Mouse (Mus musculus) heart, embryonic 14.5 days (tissue): ENCODE data around the gene Acsl1. TPM values are rescaled to one million over a fixed set of nuclear protein-coding genes. Genes with fewer than 3 reads are reported as not detected.
"Not testable (repeated sequence)": the region's sequence is repeated elsewhere in the genome, so short reads cannot be mapped to it uniquely, and the experiment has no call there.

Experiments
- ATAC-seq: fragments of 200-750 bp; cut with Nextera tagmentation; 2 replicates; pipeline ENCODE4 v1.8.0; 2017; ENCODE audit warnings: low read depth, moderate TSS enrichment; ENCODE audit not compliant: insufficient number of reproducible peaks, insufficient read depth, low FRiP score
- H3K27ac ChIP-seq, 2 experiments: fragments of 200-500 bp in 1 of 2; fragments of 300-500 bp in 1 of 2; sonication (generic) in 1 of 2; replicated peaks in 1 of 2; 2 replicates each; pipeline ENCODE4 v1.5.1; 2012 to 2014; ENCODE audit warnings: low read depth in 2 of 2, low read length in 2 of 2, control low read depth in 1 of 2, mild to moderate bottlenecking in 1 of 2, mixed read lengths in 1 of 2; ENCODE audit not compliant: control insufficient read depth in 1 of 2, insufficient read depth in 1 of 2
- H3K27me3 ChIP-seq: fragments of 300-500 bp; sonication (generic); 2 replicates; pipeline ENCODE4 v1.6.1; 2014; ENCODE audit warnings: mild to moderate bottlenecking, low read length, control low read depth; ENCODE audit not compliant: control insufficient read depth, insufficient read depth
- H3K36me3 ChIP-seq: fragments of 300-500 bp; sonication (generic); 2 replicates; pipeline ENCODE4 v1.6.1; 2014; ENCODE audit warnings: mild to moderate bottlenecking, control low read depth, low read length, mixed read lengths; ENCODE audit not compliant: control insufficient read depth, insufficient read depth
- H3K4me1 ChIP-seq, 2 experiments: fragments of 200-500 bp in 1 of 2; fragments of 300-500 bp in 1 of 2; sonication (generic) in 1 of 2; 2 replicates each; pipeline ENCODE4 v1.6.1; 2012 to 2014; ENCODE audit warnings: low read length in 2 of 2, control low read depth in 1 of 2, mixed read lengths in 1 of 2; ENCODE audit not compliant: control insufficient read depth in 2 of 2, insufficient read depth in 2 of 2
- H3K4me2 ChIP-seq: fragments of 300-500 bp; sonication (generic); 2 replicates; pipeline ENCODE4 v1.6.1; 2014; ENCODE audit warnings: mild to moderate bottlenecking, low read length
- H3K4me3 ChIP-seq, 2 experiments: fragments of 200-500 bp in 1 of 2; fragments of 300-500 bp in 1 of 2; sonication (generic) in 1 of 2; 2 replicates each; pipeline ENCODE4 v1.5.1; 2012 to 2014; ENCODE audit warnings: low read length in 2 of 2, mild to moderate bottlenecking in 2 of 2, control low read depth in 1 of 2, low read depth in 1 of 2, moderate library complexity in 1 of 2; ENCODE audit not compliant: control insufficient read depth in 1 of 2, insufficient read depth in 1 of 2
- H3K9ac ChIP-seq: fragments of 300-500 bp; sonication (generic); 2 replicates; pipeline ENCODE4 v1.6.1; 2014; ENCODE audit warnings: mild to moderate bottlenecking, low read length
- H3K9me3 ChIP-seq: fragments of 300-500 bp; sonication (generic); 2 replicates; pipeline ENCODE4 v1.6.1; 2016; ENCODE audit warnings: low read length, control low read depth; ENCODE audit not compliant: control insufficient read depth
- WGBS: fragments of 180-500 bp; shearing (Covaris S2); extraction: QIAGEN DNeasy Blood & Tissue Kit; methylation state at CpG from one replicate; pipeline ENCODE4 v1.1.7; 2014; 5-methylcytosine and 5-hydroxymethylcytosine counted together
- polyA plus RNA-seq: library from polyadenylated mRNA; unstranded; fragments of >200 nt; fragmentation: Nextera tagmentation; extraction: Ambion mirVana; gene quantifications from 2 replicates; pipeline ENCODE4 v1.2.1, GENCODE M21; 2014

Gene Acsl1
- polyA plus RNA-seq, 1 experiment from 2014 or later = 44.1 TPM

DNA sequence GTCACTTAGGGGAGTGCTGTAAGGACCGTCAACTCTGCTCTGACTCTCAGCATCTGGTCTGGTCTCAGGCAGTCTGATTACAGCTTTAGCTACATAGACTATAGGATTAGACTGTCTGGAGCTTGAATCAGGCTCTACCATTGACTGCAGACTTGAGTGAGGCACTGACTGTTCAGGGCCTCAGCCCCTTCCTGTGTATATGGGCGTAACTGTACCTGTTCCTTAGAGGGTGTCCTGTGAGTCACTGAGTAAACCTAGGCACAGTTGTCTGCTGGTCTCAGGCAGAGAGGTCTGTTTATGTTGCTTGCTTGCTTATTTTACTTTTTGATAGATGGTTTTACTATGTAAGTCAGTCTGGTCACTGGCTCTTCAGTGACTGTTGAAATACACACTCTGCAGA is 103.1 kb downstream of the Acsl1 start:
- H3K36me3 ChIP-seq = peaks cover 64% of the 10 kb centered on the region
- no peaks in the 10 kb centered on the region for H3K9me3 ChIP-seq
- H3K27me3 ChIP-seq = no peaks in the 10 kb centered on the region
- no peak overlapping the region for H3K4me3 ChIP-seq
- ATAC-seq = no peak
- H3K9ac ChIP-seq = no peak overlapping the region
- 82% methylated on average over 2 of the region's 2 CpGs for WGBS
- H3K27ac ChIP-seq = no peak overlapping the region
- H3K4me1 ChIP-seq = no peaks in the 10 kb centered on the region
- no peak overlapping the region for H3K4me2 ChIP-seq

DNA sequence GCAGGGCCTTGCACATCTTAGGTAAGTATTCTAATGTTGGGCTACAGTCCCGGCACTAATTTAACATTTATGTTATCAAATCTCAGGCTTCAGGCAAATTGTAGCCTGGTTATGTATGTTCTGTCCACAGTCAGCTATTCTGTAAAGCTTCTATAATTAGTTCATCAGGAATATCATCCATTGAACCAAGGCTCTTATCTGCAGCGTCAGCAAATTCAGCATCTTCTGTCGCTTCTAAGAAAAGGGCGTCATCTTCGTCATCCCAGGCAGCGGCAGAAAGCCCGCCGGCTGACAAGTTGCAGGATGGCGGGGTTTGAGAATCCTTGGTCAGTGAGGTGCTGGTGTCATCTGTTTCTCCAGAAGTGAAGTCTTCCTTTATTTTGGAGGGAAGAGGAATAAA is 108.0 kb downstream of the Acsl1 start:
- peaks cover 82% of the 10 kb centered on the region for H3K36me3 ChIP-seq
- peaks cover 0 to 2% of the 10 kb centered on the region in 2 experiments; a peak in 1 of 4 replicates for H3K4me1 ChIP-seq
- H3K9me3 ChIP-seq = no peaks in the 10 kb centered on the region
- 90% methylated on average over 9 of the region's 9 CpGs for WGBS
- no peak overlapping the region for H3K27ac ChIP-seq
- no peaks in the 10 kb centered on the region for H3K27me3 ChIP-seq
- no peak overlapping the region for H3K4me2 ChIP-seq
- no peak overlapping the region for H3K4me3 ChIP-seq
- no peak for ATAC-seq
- no peak overlapping the region for H3K9ac ChIP-seq

DNA sequence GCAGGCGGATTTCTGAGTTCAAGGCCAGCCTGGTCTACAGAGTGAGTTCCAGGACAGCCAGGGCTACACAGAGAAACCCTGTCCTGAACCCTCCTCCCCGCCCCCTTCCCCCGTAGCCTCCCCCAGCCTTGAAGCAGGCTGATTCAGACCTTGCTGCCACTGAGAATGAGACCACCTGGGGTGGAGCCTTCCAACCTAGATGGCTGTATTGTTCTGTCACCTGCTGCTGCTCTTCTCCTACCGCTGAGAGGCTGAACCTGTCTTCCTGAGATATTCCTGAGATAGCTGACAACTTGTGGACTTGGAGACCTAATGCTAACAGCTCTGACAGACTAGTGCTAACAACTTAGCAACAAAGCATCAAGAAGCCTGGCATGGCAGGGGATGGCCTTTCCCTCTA is 113.5 kb downstream of the Acsl1 start:
- WGBS = 60% methylated on average over 4 of the region's 4 CpGs
- not testable (repeated sequence) for H3K4me1 ChIP-seq, H3K4me2 ChIP-seq

DNA sequence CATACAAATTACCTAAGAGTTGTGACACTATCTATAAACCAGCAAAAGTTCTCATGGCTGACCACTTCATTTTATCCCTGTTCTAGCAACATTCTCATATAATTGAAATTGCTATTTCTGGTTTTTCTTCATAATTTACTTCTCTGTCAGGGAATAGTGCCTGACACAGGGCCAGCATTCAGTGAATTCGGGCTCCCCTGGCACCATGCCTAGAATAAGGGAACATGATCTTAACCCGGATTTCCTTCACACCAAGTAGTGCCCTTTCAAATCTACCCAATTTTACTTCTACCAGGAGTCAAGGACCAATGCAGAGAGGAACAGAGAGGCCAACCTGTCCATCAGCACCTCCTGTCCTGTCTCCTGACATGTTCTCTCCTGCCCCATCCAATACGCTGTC is 114.7 kb downstream of the Acsl1 start:
- Histone ChIP-seq H3K9me3 (no peaks in the 10 kb centered on the region), H3K4me3 (no peak overlapping the region), H3K27me3 (no peaks in the 10 kb centered on the region), H3K36me3 (peaks cover 24% of the 10 kb centered on the region), H3K9ac (no peak overlapping the region), H3K4me2 (no peak overlapping the region), H3K27ac (no peak overlapping the region), H3K4me1 (peaks cover 0 to 2% of the 10 kb centered on the region in 2 experiments; a peak in 1 of 4 replicates)
- WGBS = 64% methylated on average over 3 of the region's 3 CpGs
- no peak for ATAC-seq

More for the DNA sequence above, 113.5 kb downstream of the Acsl1 start:
- not testable (repeated sequence) for H3K27ac ChIP-seq, H3K9ac ChIP-seq, ATAC-seq, H3K9me3 ChIP-seq, H3K27me3 ChIP-seq, H3K4me3 ChIP-seq
- H3K36me3 ChIP-seq = peaks cover 36% of the 10 kb centered on the region

Other genes with a start within 250 kb of the Acsl1 start
- gene Helt, start 176.4 kb upstream of the Acsl1 start, polyA plus RNA-seq = not detected in 2 replicates
- gene Cenpu, start 81.0 kb downstream of the Acsl1 start, polyA plus RNA-seq = 10.2 and 12.5 TPM in 2 replicates
- 9.8 and 10.7 TPM in 2 replicates for gene Primpol, start 146.2 kb downstream of the Acsl1 start, polyA plus RNA-seq
- 44.3 and 47.5 TPM in 2 replicates for gene Casp3, start 146.3 kb downstream of the Acsl1 start, polyA plus RNA-seq